Mouse (Mus musculus): ENCODE measurements at regions not wholly inside any gene's neighbourhood (a gene's known extent, or its start where the extent isn't known, plus 50 kb on each side); places are given as distances from the start of the nearest gene placed in this dataset.

DNA sequence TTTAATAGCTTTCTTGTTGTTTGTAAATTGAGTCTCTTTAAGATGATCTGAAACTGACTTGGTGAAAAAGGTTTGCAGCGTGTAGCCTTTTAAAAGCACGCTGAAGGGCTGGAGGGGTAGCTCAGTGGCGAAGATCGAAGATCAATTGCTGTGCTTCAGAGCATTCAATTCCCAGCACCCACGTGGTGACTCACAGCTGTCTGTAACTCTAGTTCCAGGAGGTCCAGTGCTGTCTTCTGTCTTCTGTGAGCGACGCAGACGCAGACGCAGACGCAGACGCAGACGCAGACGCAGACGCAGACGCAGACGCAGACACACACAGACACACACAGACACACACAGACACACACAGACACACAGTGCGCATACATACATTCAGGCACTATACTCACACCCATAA is 99.1 kb upstream of the Map4k3 start:
- no peak for DNase-seq

DNA sequence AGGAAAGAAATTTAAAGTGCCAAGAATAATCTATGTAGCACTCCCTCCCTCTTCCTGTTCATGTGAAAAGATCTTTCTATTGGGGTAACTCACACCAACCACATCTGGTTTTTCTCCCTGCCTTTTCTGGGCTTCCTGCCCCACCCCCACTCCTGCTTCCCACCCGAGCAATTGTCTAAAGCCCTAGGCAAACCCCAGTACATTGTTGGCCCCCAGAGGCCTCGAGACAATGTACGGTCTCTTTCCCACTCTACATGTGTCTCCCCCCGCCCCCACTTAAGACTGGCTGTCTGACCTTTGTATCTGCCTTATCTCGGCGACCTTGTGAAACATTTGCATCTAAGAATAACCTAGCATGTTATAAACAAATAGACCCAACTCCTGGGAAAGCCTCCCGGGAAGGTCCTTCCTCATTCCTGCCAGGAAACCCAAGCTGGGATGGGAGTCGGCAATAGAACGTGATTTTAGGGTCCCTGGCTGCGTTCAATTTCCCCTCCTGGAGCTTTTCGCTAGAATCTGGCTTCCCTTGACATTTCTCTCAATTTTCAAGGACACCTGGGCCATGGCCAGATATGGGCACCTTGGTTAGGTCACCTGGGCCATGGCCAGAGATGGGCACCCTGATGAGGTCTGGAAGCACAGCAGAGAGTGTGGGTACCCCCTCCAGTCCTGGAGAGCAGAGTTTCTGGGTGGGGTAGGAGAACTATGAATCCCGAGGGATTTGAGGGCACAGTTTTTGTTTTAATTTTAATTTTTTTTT is 97.9 kb upstream of the Map4k3 start:
- DNase-seq: peak; percentile 33

DNA sequence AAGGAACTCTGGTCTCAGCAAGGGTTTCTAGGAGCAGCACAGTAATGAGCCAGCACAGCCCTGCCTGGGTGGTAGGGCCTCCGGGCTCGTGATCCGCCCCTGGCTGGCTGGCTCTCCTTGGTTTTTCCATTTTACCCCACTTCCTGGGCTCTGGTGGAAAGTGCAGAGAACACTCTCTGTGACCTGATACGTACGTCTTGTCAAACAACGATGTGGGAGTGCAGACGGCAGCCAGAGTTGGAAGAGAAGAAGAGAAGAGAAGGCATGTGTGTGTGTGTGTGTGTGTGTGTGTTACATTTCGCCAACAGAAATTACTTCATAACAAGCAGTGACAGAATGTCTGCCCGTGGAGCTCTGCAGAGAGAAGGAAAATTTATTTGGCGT is 97.2 kb upstream of the Map4k3 start:
- DNase-seq: no peak

DNA sequence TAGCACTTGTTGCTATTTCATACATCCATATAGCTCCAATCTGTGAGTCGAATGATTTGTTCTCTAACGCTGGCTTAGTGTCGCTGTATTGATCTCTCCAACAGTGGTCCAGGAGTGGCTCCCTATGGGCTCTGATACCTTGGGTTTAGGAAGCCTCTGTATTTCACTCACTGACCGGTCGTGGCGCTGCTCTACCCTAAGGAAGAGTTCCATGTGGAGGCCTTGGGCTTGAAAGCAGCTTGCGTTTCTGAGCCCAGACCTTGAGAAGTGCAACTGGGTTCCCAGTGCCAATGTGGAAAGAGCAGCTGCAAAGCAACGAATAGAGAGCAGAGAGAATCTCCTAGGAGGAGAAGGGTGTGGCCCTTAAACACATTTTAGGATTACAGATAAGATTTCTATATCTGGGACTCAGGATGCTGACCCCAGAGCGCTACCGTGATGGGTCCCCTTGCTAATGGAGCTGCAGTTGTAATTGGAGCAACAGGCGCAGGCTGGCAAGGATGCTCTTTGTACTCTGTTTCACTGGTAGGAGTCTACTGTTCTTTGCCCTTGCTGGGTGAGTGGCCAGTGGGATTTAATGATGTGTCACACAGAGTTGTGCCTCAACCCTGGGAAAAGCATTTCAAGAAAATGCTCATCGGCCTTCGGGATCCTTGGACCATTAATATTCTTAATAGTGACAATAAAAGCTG is 96.7 kb upstream of the Map4k3 start:
- no peak for DNase-seq

DNA sequence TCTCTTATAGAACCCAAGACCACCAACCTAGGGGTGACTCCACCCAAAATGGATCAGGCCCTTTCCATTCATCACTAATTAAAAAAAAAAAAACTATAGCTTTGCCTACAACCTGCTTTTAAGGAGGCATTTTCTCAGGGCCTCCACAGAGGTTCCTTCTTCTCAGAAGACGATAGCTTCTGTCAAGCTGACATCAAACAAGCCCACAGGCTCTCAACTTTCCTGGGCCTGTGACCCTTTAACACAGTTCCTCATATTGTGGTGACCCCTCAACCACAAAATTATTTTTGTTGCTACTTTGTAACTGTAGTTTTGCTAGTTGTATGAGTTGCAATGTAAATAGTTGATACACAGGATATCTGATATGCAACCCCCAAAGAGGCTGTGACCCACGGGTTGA is 96.0 kb upstream of the Map4k3 start:
- no peak for DNase-seq

DNA sequence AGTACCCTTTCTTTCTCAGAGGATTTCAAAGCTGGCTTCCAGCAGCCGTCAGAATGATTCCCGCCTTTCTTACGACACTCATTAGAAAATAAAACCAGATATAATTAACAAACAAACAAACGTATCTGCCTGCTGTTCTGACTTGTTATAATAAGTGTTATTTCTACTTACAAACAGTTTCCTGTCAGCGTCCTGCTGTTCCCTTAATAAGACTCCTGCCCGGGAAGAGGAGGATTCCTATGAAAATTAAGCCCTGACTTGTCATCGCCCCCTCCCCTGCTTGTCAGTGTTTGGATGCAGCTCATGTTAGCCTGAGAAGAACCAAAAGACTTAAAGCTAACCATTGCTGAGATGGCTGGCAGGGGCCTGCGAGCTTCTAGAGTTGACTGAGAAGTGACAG is 92.6 kb upstream of the Map4k3 start:
- DNase-seq: no peak

DNA sequence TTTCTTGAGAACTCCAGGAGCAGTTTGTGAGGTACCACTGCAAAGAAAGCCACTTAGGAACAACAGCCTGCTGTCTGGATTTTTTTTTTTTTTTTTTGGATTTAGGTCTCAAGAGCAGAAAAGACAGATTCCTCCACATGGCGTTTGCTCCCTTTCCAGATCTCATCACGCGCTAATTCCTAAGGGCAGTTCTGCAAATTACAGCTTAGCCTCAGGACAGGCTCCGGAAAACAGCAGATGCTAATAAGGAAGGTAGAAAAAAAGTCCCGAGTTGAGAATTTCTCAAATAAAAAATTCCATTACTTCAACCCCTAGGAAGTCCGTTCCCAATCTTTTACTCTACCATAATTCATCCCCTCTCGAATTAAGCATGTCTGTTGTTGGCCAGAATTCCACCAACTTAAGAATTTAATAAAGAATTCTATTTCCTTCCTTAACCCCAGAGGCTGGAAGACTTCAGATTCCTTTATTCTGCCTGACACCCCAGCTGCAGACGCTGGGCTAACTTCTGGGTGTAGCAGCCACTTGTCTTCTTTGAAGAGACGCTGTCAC is 90.3 kb upstream of the Map4k3 start:
- no peak for DNase-seq

DNA sequence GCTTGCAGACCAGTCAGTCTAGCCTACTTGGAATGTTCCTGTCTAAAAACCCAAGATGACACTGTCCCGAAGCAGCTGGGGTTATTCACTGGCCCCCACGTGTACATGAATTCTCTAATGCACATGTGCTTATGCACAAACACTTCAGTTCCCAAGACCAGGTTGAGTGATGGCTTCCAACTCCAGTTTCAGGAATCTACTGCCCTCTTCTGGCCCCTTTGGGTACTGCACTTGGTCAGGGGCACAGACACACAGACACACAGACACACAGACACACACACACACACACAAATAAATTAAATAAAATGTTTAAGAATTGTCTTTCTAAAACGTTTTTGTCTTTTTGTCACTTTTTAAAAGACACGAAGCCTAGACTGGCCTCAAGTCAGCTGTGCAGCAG is 87.5 kb upstream of the Map4k3 start:
- DNase-seq: no peak

DNA sequence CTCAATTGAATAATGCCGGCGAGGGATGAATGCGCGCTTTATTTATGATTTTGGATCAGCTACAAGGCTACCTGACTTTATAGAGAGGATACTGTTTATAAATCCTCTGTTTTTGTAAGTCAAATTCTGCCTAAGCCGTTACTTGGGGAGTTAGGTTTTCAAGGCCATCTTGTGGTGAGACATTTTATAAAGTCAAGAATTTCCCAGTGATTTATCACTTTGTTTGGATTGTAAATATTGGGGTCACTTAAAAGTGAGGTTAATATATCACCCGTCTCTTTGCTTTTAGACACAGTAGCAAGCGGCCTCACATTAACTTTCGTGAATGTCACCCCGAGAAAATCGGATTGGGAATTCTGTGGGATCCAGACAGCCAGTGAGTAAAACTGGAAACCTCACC is 84.9 kb upstream of the Map4k3 start:
- DNase-seq: no peak

DNA sequence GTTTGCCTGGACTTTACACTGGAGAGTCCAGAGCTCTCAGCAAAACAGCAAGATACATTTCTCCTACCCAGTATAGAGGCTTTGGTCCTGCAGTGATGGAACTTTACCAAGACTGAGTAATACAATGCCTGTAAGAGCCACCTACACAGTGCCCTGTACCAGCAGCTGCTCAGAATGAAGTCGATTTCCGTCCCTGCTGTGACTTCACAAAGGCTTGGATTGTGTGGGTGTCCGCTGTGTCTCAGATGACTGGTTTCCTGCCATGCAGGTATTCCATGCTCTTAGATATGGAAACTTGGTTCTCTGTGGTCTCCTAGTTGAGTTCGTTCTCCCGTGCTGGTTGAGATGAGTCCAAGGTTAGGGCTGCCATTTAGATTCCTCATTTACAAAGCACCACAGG is 81.0 kb upstream of the Map4k3 start:
- DNase-seq: no peak

DNA sequence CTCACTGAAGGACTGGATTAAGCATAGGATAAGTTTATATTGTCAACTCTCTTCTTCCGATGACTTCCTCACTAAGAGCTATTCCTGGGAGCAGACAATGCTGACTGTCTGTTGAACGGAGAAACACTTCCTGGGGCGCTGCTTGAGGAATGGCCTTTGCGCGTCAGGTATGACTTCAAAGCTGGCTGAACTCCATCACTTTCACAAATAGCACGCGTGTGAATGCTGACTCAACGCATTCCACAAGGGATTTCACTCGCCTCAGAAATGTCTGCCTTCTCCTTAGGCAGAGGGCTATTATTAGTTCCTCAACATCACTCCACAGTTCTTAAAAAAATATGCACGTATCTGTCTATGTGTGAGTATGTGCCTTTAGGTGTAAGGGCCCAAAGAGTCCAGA is 79.8 kb upstream of the Map4k3 start:
- DNase-seq: no peak

DNA sequence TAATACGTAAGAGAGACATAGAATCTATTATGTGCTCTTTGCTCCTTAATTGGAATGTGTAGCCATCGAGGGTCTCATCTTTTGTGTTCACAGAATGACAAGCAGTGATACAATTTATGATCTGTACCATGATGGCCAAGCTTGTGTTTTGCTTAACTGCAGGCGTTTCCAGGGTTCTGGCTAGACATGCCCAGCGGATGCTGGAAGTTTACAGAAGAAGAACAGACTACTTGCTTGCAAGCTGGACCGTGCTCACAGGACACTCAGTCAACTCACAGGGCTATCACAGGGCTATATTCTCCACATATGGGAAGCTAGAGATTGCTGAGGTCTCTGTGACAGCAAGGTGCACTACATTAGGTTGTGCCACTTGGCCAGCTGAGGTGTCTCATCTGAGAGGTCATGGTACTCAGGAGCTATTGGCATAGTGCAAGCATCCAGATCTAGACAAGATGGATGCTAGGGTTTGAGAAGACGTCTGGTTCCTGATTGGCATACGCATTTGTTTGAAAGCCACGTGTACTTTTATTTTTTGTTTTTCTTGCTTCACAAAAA is 75.2 kb upstream of the Map4k3 start:
- no peak for DNase-seq

DNA sequence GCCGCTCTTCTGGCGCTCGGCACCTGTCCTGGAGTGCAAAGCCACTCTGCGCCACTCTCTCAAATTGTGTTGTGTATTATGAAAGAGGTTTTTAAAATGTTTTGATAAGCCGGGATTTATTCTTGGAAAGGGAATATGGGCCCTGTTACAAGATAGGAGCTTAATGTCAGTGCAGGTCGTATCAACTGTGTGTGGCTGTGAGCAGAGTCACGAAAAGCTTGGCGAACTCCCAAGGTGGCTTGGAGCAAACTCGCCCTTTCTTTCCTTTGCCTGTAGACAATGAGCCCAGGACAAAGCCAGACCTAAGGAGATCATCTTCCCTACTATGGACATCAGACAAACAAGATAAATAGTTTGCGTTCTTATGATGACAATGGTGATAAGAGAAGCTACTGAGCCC is 74.3 kb upstream of the Map4k3 start:
- no peak for DNase-seq

DNA sequence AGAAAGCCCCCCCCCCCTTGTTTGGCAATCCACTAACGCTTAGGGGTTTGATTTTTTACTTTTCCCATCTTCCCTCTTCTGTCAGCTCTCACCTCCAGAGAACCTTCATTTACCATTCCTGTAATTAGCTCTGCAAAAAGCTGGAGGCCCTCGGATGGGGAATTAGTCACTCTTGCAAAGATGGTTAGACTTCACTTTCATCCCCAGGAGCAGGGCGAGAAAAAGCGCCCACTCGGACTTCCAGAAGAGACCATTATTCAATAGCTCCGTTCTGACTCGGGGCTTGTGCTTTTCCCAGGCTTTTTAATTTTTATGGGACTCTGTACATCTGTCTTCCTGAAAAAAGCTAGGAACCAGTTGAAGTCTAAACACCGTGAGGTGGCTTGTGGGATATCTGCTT is 73.7 kb upstream of the Map4k3 start:
- no peak for DNase-seq

DNA sequence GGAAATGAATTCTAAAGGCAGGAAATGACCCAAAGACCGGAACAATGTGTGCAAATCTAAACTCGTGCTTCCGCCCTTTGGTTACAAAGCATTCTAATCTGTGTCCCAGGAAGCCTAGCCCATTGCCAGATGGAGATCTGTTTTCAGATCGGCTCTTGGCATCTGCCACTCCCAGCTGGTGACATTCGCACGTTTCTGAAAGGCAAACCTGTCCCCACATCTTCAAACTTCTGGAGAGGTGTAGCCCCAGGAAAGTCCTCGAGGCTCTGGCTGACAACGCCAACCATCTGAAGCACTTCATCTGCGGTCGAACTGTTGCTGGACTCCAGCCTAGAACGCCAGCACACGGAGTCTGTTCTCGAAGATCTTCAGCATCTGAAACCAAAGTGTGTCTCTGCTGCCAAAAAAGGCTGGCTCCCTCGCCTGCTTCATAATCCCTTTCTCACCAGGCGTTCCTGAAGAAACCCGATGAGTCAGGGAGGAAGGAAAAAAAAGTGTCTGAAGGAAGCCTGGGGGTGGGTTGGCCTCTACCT is 73.2 kb upstream of the Map4k3 start:
- DNase-seq: peak; percentile 75

DNA sequence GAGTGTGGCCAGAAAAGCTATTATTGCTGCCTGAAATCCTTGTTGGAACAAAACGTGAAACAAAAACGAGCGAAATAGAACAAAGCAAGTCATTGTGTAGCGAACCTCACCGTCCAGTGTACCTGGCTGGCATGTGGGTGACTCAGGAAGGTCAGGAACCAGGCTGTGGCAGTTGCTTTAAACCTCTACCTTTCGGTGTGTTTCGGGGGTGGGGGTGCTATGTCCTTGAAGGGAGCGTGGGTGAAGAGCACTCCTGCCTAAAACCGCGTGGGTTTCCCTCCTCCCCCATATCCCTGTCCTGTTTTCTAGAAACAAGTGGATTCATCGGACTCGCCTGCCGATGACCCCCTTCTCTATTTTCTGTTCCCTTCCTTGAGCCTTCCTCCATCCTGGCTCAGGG is 72.6 kb upstream of the Map4k3 start:
- DNase-seq: no peak

DNA sequence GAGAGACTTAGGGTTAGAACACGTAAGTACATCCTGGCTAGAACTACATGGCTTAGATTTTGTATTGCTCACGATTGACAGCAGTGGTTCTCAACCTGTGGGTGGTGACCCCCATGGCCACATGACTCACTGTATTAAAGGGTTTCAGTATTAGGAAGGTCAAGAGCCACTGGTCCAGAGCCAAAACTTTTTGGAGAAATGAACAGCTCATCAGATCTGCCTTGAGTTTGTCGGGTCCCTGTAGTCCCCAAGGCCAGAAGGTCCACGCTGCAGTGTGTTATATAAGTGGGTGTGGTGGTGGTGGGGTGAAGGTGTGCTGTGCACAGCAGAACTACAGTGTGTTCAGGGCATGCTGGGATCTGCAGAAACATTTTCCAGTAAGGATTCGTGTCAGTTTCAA is 72.2 kb upstream of the Map4k3 start:
- no peak for DNase-seq

DNA sequence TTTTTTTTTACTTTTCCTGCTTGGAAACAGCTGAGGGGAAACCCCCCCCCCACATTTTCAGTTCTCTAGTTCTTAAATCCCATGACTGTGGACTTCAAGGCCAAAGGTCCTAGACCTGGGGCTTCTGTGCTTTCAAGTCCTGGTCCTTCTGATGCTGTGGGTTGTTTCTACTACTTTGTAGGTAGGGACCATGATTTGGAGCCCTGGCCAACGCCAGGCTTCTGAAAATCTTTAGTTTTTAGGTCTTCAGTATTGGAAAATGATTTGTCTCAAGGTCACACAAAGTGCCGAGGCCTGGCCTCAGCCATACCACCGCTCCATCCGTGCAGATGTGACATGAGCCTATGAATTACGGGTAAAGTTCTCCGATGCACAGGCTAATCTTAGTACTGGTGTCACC is 70.8 kb upstream of the Map4k3 start:
- DNase-seq: no peak

DNA sequence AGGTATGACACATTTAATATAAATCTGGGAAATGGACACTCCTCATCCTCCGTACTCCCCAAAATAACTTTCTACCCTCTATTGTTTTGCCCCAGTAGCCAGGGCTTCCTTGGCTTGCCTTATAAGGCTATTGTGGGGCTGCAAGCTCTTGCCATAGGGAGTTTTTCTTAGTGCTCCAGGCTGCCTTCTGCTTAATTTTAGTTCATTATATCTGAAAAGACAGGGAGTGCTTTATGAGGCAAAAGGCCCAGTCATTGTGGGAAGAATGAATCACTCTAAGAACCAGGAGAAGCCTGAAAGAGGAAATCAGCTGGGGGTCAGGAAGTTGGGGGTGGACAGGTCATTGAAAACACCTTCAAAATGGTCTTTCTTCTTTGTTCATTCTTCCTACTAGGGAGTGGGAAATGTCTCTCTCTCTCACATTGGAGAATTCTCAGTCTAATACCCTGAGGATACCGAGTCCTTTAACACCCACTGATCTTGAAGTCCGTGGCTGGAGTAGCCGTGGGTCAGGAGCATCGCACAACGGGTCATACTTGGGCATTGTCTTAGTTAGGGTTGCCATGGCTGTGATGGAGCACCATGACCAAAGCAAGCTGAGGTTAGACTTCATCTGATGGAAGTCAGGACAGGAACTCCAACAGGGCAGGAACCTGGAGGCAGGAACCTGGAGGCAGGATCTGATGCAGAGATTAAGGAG is 70.1 kb upstream of the Map4k3 start:
- DNase-seq: no peak

DNA sequence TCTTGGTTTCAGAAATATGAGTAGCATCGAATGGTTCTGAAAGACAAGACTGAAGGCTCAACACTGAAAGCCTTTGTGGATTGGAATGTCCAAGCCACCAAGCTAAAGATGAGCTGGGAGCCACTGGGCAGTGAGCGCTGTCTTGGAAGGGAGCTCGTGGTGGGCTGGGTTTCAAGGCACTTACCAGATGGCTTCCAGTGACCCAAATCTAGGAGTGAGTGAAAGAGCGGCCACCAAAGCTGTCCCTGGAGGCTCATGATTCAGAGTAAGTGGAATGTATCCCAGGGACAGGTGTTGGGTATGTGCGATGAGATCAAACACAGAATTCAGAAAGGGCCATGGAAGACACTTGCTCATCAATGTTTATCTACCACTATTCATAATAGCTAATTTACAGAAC is 68.5 kb upstream of the Map4k3 start:
- peak; percentile 21 for DNase-seq

DNA sequence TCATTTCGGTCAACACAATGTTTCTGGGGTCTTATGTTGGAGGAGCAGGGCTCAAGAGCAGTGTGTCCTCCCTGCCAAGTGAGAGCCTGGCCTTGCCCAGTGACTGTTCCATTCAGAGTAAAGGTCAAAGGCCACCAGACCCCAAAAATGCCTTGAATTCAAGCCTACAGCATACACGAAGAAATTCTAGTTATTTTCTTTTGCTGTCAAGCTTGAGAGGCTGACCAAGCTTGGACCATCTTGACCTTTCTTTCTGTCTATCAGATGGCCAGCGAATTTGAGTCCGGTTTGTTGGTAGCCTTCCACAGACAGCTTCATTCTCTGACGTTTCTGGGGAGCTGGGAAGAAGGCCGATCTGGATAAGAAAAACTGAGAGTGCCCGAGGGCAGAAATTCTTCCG is 68.1 kb upstream of the Map4k3 start:
- DNase-seq: no peak

DNA sequence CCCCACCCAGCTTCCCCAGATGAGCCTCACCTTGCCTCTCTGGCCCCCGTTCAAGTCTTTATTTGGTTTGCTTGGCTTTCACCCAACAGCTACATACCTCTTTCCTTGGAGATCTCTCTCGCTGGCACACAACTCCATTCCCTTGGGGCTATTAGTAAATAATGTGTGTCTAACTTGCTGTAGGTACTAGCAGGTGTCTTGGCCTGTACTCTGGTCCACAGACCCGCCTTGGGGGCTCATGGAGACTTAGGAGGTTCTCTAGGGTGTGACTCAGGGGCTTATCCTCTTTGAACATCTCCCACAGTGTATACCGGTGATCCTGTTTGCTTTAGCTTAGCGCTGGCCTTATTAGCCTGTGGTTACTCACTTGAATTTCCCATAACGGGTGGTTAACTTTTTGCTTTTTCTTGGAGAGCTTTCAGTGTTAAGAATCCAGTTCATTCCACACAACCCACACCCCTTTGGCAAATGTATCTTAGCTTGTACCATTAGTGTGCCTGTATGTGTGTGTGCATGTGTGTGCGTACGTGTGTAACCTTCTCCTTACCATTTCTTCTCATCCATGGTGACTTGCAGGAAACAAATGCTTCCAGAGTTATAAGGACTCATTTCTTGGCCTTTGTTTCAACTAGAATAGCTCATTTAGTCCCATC is 67.3 kb upstream of the Map4k3 start:
- no peak for DNase-seq
